Mouse (Mus musculus) spleen, adult 2 months (tissue): Measurements from ENCODE around the gene Gm5737. TPM values are rescaled to one million over a fixed set of nuclear protein-coding genes. Genes with fewer than 3 reads are reported as not detected.
A peak's percentile ranks its signal among the peaks of the same experiment; 100 is the strongest.

Experiments used
- DNase-seq, 2 experiments: peaks; one replicate each; pipeline versions ENCODE4 v3.0.0 to v3.0.0-alpha.2; 2012 to 2021; ENCODE audit warnings: low spot score in 2 of 2, low read depth in 1 of 2
- H3K27ac ChIP-seq: fragments of 200-500 bp; 2 replicates; pipeline ENCODE4 v1.5.1; 2012; ENCODE audit warnings: low read length, inconsistent platforms; ENCODE audit not compliant: insufficient read depth
- H3K27me3 ChIP-seq: fragments of 200-500 bp; 2 replicates; pipeline ENCODE4 v1.6.1; 2012; ENCODE audit warnings: mild to moderate bottlenecking, moderate library complexity, low read length, inconsistent platforms; ENCODE audit not compliant: control insufficient read depth, insufficient read depth
- H3K36me3 ChIP-seq: fragments of 200-500 bp; 2 replicates; pipeline ENCODE4 v1.6.1; 2012; ENCODE audit warnings: mild to moderate bottlenecking, low read length, inconsistent platforms; ENCODE audit not compliant: control insufficient read depth, insufficient read depth
- H3K4me1 ChIP-seq: fragments of 200-500 bp; 2 replicates; pipeline ENCODE4 v1.6.1; 2011; ENCODE audit warnings: inconsistent platforms; ENCODE audit not compliant: control insufficient read depth, insufficient read depth, insufficient read length
- H3K4me3 ChIP-seq: fragments of 200-500 bp; 2 replicates; pipeline ENCODE4 v1.5.1; 2011; ENCODE audit warnings: mild to moderate bottlenecking, inconsistent platforms; ENCODE audit not compliant: insufficient read depth, insufficient read length; ENCODE audit errors: extremely low read depth
- CTCF ChIP-seq: fragments of 200-500 bp; IDR thresholded peaks from 2 replicates; pipeline ENCODE4 v1.5.1; 2011; ENCODE audit warnings: mild to moderate bottlenecking, inconsistent platforms; ENCODE audit not compliant: insufficient read depth, insufficient read length, insufficient replicate concordance; ENCODE audit errors: extremely low read depth
- POLR2A ChIP-seq: fragments of 200-500 bp; IDR thresholded peaks from 2 replicates; pipeline ENCODE4 v1.6.1; 2011; ENCODE audit warnings: low read depth, low read length, inconsistent platforms
- WGBS: fragments of 180-500 bp; shearing (Covaris S2); methylation state at CpG from one replicate; pipeline ENCODE4 v1.1.7; 2018; 5-methylcytosine and 5-hydroxymethylcytosine counted together
- polyA plus RNA-seq: library from polyadenylated mRNA; depleted of rRNA; stranded (reverse); fragments of >200 nt; gene quantifications from 2 replicates; pipeline ENCODE4 v1.2.3, GENCODE M21; 2012

The Gm5737 gene
- polyA plus RNA-seq, 1 experiment: not detected

GRCm38 (mm10) chr7:120843037-120843621 is 31.0 kb downstream of the Gm5737 start:
- peaks cover 4% of the 10 kb centered on the region; the same call in 1 of the 2 replicates for H3K4me1 ChIP-seq
- DNase-seq: peak; percentile 42 to 56
- WGBS: under 1% methylated on average over 40 of the region's 40 CpGs

DNA sequence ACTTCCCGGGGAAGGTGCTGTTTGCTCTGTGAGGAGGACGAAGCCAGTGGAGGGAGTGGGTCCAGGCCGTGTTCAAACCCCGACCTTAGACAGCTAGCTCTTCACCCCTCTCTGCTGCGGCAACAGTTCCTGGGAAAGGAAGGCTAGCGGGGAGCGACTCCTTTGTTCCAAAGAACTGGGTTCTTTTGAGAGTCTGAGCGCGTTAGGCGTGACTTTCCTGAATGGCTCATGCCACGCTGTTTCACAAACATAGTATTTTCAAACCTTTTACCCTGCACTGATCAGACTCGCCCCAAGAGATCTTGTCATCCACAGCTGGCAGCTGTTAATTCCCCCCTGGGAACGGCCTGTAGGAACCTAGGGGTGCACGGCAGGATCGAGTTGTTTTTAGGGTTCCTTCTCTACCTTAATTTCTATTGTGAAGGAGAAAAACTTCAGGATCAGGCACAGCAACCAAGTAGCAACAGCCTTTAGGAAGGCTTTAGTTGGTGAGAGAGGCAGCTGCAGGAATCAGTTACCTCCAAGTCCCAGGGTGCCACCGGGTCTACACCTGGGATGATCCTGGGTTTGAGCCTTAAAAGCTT is 31.8 kb downstream of the Gm5737 start:
- peak overlapping the region; percentile 63; the same call in 1 of the 2 replicates for H3K27ac ChIP-seq
- TF ChIP-seq CTCF (no peak), POLR2A (no peak)
- no peak for DNase-seq
- no peaks in the 10 kb centered on the region for H3K27me3 ChIP-seq
- H3K4me1 ChIP-seq: peaks cover 5% of the 10 kb centered on the region; the same call in 1 of the 2 replicates
- peak overlapping the region; percentile 79 for H3K4me3 ChIP-seq
- WGBS: 10% methylated on average over 16 of the region's 16 CpGs
- H3K36me3 ChIP-seq: no peaks in the 10 kb centered on the region

More at GRCm38 (mm10) chr7:120843037-120843621, 31.0 kb downstream of the Gm5737 start:
- Histone ChIP-seq H3K27ac (peak overlapping the region; percentile 63), H3K4me3 (peak overlapping the region; percentile 79), H3K36me3 (no peaks in the 10 kb centered on the region), H3K27me3 (no peaks in the 10 kb centered on the region)
- no peak for TF ChIP-seq POLR2A
- TF ChIP-seq CTCF: no peak

DNA sequence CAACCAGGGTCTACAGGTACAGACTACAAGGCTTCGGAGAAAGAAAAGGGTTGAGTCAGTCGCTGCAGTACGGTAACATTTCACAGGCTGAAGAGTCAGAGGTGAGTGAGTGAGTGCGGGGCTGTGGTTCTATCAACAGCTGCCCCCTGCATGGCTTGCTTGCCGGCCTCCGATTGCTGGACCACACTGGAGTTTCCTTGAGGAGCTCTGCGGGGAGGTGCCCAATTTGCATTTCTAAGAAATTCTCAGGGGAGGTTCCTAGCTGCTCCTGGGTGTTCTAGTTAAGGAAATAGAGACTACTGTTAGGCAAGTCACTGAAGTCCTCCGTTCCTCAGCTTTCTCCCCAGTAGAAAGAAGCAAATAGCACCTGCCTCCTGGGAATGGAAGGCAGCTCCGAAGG is 32.5 kb downstream of the Gm5737 start:
- no peak for TF ChIP-seq POLR2A
- no peak for TF ChIP-seq CTCF
- H3K36me3 ChIP-seq: no peaks in the 10 kb centered on the region
- no peak for DNase-seq
- 26% methylated on average over 9 of the region's 9 CpGs for WGBS
- 0 out of 2 replicates have a peak overlapping the region, but pooled peaks have one; percentile 33 for H3K4me3 ChIP-seq
- H3K27ac ChIP-seq: no peak overlapping the region
- H3K4me1 ChIP-seq: peaks cover 10% of the 10 kb centered on the region; the same call in 1 of the 2 replicates
- no peaks in the 10 kb centered on the region for H3K27me3 ChIP-seq

DNA sequence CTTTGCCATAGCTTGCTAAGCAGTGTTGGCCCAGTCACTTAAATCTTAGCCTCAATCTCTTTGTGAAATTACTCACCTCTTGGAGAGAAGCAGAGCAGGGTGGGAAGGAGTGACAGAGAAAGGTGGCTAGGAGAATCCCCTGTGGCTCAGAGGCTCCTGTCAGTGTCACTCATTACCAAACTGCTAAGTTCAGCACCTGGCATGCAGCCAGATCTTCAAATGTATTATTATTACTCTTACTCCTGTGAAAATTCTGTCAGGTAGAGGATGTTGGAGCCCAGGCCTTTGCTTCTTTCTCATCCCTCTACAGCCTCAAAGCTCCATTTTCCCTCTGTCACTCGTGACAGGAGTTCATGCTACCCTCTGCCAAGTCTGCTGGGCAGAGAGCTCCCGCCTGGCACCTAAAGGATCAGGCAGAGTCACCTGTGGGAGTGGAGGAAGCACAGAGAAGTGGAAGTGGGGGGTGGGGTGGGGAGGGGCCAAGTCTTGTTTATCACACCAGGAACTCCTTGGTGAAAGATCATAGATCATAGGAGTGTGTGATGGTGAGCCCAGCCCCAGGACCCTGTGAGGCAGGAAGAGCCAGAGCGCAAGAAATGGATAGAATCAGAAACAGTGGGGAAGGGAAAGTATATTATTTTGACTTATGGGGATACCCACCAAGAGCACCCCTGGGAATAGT is 36.8 kb downstream of the Gm5737 start:
- no peaks in the 10 kb centered on the region for H3K36me3 ChIP-seq
- no peak overlapping the region for H3K27ac ChIP-seq
- 47% methylated on average over 3 of the region's 3 CpGs for WGBS

GRCm38 (mm10) chr7:120850165-120850564 is 38.0 kb downstream of the Gm5737 start:
- TF ChIP-seq POLR2A (no peak), CTCF (no peak)
- H3K36me3 ChIP-seq: no peaks in the 10 kb centered on the region
- 80% methylated on average over 3 of the region's 3 CpGs for WGBS
- no peaks in the 10 kb centered on the region for H3K27me3 ChIP-seq
- DNase-seq: no peak
- no peak overlapping the region for H3K27ac ChIP-seq
- H3K4me3 ChIP-seq: no peak overlapping the region
- H3K4me1 ChIP-seq: peaks cover 24% of the 10 kb centered on the region; the same call in 1 of the 2 replicates

More for the DNA sequence above, 36.8 kb downstream of the Gm5737 start:
- DNase-seq: no peak
- TF ChIP-seq CTCF (no peak), POLR2A (no peak)
- Histone ChIP-seq H3K27me3 (no peaks in the 10 kb centered on the region), H3K4me1 (peaks cover 28% of the 10 kb centered on the region; the same call in 1 of the 2 replicates), H3K4me3 (no peak overlapping the region)

- H3K27ac ChIP-seq: no peak overlapping the region
- 77% methylated on average over 11 of the region's 11 CpGs for WGBS
- H3K36me3 ChIP-seq: 0 out of 2 replicates have a peak, but pooled peaks cover 2% of the 10 kb centered on the region
- H3K4me1 ChIP-seq: peaks cover 13% of the 10 kb centered on the region
- no peak for DNase-seq
- H3K4me3 ChIP-seq: no peak overlapping the region
- TF ChIP-seq CTCF (no peak), POLR2A (no peak)
- H3K27me3 ChIP-seq: no peaks in the 10 kb centered on the region
These were observed 47.7 kb downstream of the Gm5737 start for GRCm38 (mm10) chr7:120859854-120860253.
